Mouse (Mus musculus) liver, postnatal 0 days (tissue): ENCODE data around the gene Wdr54.

Experiments
- CTCF ChIP-seq: sonication (generic); IDR thresholded peaks from 2 replicates; pipeline ENCODE4 v1.5.1; 2016; ENCODE audit warnings: antibody characterized with exemption, low read depth
- EP300 ChIP-seq: IDR thresholded peaks from 2 replicates; pipeline ENCODE4 v1.6.1; 2016; ENCODE audit warnings: antibody characterized with exemption, low read depth, mild to moderate bottlenecking

DNA sequence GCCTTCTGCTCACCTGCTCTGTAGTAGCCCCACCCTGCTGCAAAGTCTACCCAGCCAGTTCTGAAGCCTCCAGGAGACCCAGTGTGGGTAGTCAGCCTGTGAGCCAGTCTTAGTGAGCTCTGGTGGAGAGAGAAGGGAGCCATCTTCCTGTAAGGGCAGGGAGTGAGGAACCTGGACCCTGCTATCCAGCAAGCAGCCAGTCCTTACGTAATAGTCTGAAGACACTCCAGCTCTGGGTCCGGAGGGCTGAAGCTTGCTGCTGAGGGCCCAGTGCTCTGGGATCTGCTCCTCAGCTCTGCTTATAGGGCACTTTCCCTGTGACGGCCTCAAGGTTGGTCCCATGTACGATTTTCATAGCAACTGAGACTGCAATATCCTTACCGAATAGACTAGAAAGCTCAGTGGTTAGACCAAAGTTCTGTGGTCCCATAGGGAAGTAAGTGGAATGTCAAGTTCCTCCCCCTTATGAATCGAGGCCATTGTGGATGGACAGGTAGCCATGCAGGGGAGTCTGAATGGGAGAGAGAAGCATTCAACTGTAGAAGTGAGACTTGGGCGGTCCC, 21.2 kb downstream of the Wdr54 start, which contains the start of gene Rtkn:
- TF ChIP-seq EP300: no peak
- no peak for TF ChIP-seq CTCF
